In the genomic region with DNA sequence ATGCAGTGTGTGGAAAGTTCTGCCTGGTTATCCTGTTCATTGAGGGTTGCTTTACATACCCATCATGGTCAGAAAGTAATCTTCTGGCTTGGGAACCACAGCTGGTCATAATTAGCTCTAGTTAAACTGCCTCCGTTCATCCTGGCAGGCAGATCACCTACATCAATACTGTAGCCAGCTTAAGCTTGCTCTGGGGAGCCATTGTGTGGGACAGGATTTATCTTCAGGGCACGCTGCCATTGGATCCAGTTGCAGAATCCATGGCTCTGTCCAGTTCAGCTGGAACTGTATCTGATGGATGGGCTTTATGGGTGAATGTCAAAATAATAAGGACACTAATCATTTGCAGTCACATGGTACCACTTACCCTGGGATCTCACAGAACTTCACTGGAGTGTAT, we compare ENCODE assay signal across 24 mouse cellular contexts.
DNase-seq lines count a peak whose midpoint lies in the region; ATAC-seq lines count a peak whose summit lies in the region.
"Had no signal": no experiment of that assay in that cellular context is flagged by ENCODE, and none has a peak within 500 bp of the region (broad histone marks: within the 10 kb centered on the region; RNA-seq: fewer than 3 reads in every experiment).

No protein-coding gene starts in this region.

- no peak for ATAC-seq in embryonic facial prominence, embryonic 14.5 days (ENCODE audit: low read depth)
- no peak for ATAC-seq in forebrain, embryonic 11.5 days (replicated peaks; ENCODE audit: low FRiP score)
- ATAC-seq in hindbrain, embryonic 13.5 days (ENCODE audit: low FRiP score): no peak
- ATAC-seq: forebrain, embryonic 14.5 days; hindbrain, embryonic 16.5 days; intestine, embryonic 15.5 days; midbrain, embryonic 16.5 days; Patski had no signal

- H3K4me3 ChIP-seq in embryonic facial prominence, embryonic 14.5 days (ENCODE audit: low read depth, low read length): no peak overlapping the region
- H3K4me3 ChIP-seq in forebrain, embryonic 11.5 days (ENCODE audit: low read depth, low read length): no peak overlapping the region
- no peak overlapping the region for H3K4me3 ChIP-seq in hindbrain, embryonic 13.5 days
- H3K4me3 ChIP-seq: embryonic facial prominence, embryonic 12.5 days; erythroblast, embryonic 14.5 days; intestine, embryonic 15.5 days; limb, embryonic 10.5 days; midbrain, embryonic 10.5 days had no signal

- peak; percentile 27 for DNase-seq in adrenal gland, postnatal 14 days
- DNase-seq in adrenal gland, postnatal 4 days (ENCODE audit: low spot score in 2 of 2): no peak
- DNase-seq in gastrocnemius, postnatal 10 days: peak; percentile 17
- DNase-seq in gastrocnemius, postnatal 36 days: no peak
- DNase-seq in 3T3-L1 (ENCODE audit: low read depth, low spot score): peak; percentile 41
- DNase-seq in embryonic facial prominence, embryonic 14.5 days (ENCODE audit: low spot score): peak; percentile 2
- DNase-seq in forebrain, embryonic 11.5 days (ENCODE audit: low spot score): no peak
- DNase-seq: cerebellum, adult 18-20 months; cerebellum, postnatal 14 days; heart, adult 11 months; thymus, adult 18-20 months; thymus, postnatal 4 days had no signal

- H3K9me3 ChIP-seq in embryonic facial prominence, embryonic 14.5 days (ENCODE audit: control insufficient read depth, low read length): no peaks in the 10 kb centered on the region
- no peaks in the 10 kb centered on the region for H3K9me3 ChIP-seq in forebrain, embryonic 11.5 days (ENCODE audit: control insufficient read depth, low read length)
- no peaks in the 10 kb centered on the region for H3K9me3 ChIP-seq in hindbrain, embryonic 13.5 days
- H3K9me3 ChIP-seq: embryonic facial prominence, embryonic 12.5 days; intestine, embryonic 15.5 days; limb, embryonic 10.5 days; midbrain, embryonic 10.5 days had no signal

- H3K27ac ChIP-seq in embryonic facial prominence, embryonic 14.5 days (replicated peaks; ENCODE audit: low read depth, low read length): no peak overlapping the region
- H3K27ac ChIP-seq in forebrain, embryonic 11.5 days (ENCODE audit: low read depth, low read length): no peak overlapping the region
- no peak overlapping the region for H3K27ac ChIP-seq in hindbrain, embryonic 13.5 days
- H3K27ac ChIP-seq: embryonic facial prominence, embryonic 12.5 days; intestine, embryonic 15.5 days; limb, embryonic 10.5 days; macrophage; midbrain, embryonic 10.5 days had no signal

- no peak overlapping the region for H3K4me2 ChIP-seq in embryonic facial prominence, embryonic 14.5 days (ENCODE audit: low read depth, low read length)
- H3K4me2 ChIP-seq in forebrain, embryonic 11.5 days (ENCODE audit: low read depth, low read length, severe bottlenecking): no peak overlapping the region
- no peak overlapping the region for H3K4me2 ChIP-seq in hindbrain, embryonic 13.5 days
- H3K4me2 ChIP-seq: embryonic facial prominence, embryonic 12.5 days; heart, embryonic 11.5 days; intestine, embryonic 15.5 days had no signal

- no peaks in the 10 kb centered on the region for H3K4me1 ChIP-seq in embryonic facial prominence, embryonic 14.5 days (ENCODE audit: control insufficient read depth, insufficient read depth, low read length)
- H3K4me1 ChIP-seq in forebrain, embryonic 11.5 days (replicated peaks; ENCODE audit: control insufficient read depth, insufficient read depth, low read length): no peaks in the 10 kb centered on the region
- no peaks in the 10 kb centered on the region for H3K4me1 ChIP-seq in hindbrain, embryonic 13.5 days (replicated peaks)
- H3K4me1 ChIP-seq: embryonic facial prominence, embryonic 12.5 days; intestine, embryonic 15.5 days; limb, embryonic 10.5 days; midbrain, embryonic 10.5 days had no signal

- intact Hi-C loops in gastrocnemius, postnatal 36 days (cut with DNase I): no loop called here

- 45% methylated on average over 2 of the region's 2 CpGs for WGBS in embryonic facial prominence, embryonic 14.5 days
- WGBS in forebrain, embryonic 11.5 days: 78% methylated on average over 2 of the region's 2 CpGs
- 69% methylated on average over 2 of the region's 2 CpGs for WGBS in hindbrain, embryonic 13.5 days

- H3K36me3 ChIP-seq in embryonic facial prominence, embryonic 14.5 days (ENCODE audit: control insufficient read depth, insufficient read depth, low read length): no peaks in the 10 kb centered on the region
- H3K36me3 ChIP-seq in forebrain, embryonic 11.5 days (ENCODE audit: control insufficient read depth, insufficient read depth, low read length): no peaks in the 10 kb centered on the region
- H3K36me3 ChIP-seq in hindbrain, embryonic 13.5 days: no peaks in the 10 kb centered on the region
- H3K36me3 ChIP-seq: embryonic facial prominence, embryonic 12.5 days; intestine, embryonic 15.5 days; limb, embryonic 10.5 days; midbrain, embryonic 10.5 days had no signal

- no peak overlapping the region for H3K9ac ChIP-seq in embryonic facial prominence, embryonic 14.5 days (ENCODE audit: low read depth, low read length)
- no peak overlapping the region for H3K9ac ChIP-seq in forebrain, embryonic 11.5 days (ENCODE audit: low read length)
- H3K9ac ChIP-seq in hindbrain, embryonic 13.5 days: no peak overlapping the region
- H3K9ac ChIP-seq: embryonic facial prominence, embryonic 12.5 days; intestine, embryonic 15.5 days had no signal

- H3K27me3 ChIP-seq in embryonic facial prominence, embryonic 14.5 days (replicated peaks; ENCODE audit: control insufficient read depth, insufficient read depth, low read length): no peaks in the 10 kb centered on the region
- H3K27me3 ChIP-seq in forebrain, embryonic 11.5 days (ENCODE audit: control insufficient read depth, insufficient read depth, low read length): no peaks in the 10 kb centered on the region
- no peaks in the 10 kb centered on the region for H3K27me3 ChIP-seq in hindbrain, embryonic 13.5 days
- H3K27me3 ChIP-seq: embryonic facial prominence, embryonic 12.5 days; intestine, embryonic 15.5 days; Patski had no signal

Comparison
In these comparisons a context has a peak if more than half of its experiments do, and no peak if none do; other contexts are left out.
1. DNase-seq: peak in adrenal gland, postnatal 14 days (single experiment), gastrocnemius, postnatal 10 days (single experiment), 3T3-L1 (single experiment) and embryonic facial prominence, embryonic 14.5 days (single experiment); none in adrenal gland, postnatal 4 days (0 of 2), gastrocnemius, postnatal 36 days (0 of 2) and forebrain, embryonic 11.5 days (single experiment).